Mouse (Mus musculus): ENCODE data around the gene Fbxw8. TPM values are rescaled to one million over a fixed set of nuclear protein-coding genes. Genes with fewer than 3 reads are reported as not detected.

Gene Fbxw8
- polyA plus RNA-seq, 1 experiment from 2014 or later: 28.9 TPM

- Histone ChIP-seq H3K27ac (no peak overlapping the region), H3K4me2 (no peak overlapping the region), H3K9ac (no peak overlapping the region), H3K9me3 (replicated peaks) (no peaks in the 10 kb centered on the region), H3K4me3 (replicated peaks) (no peak overlapping the region), H3K27me3 (peaks cover 32% of the 10 kb centered on the region), H3K36me3 (no peaks in the 10 kb centered on the region), H3K4me1 (peaks cover 23% of the 10 kb centered on the region)
- 67% methylated on average over 3 of the region's 3 CpGs for WGBS
- no peak for ATAC-seq (replicated peaks; ENCODE audit: low FRiP score)
These were observed 132.2 kb downstream of the Fbxw8 start for GRCm38 (mm10) chr5:118023053-118023452.

GRCm38 (mm10) chr5:118019905-118020304 lies 135.4 kb downstream of the Fbxw8 start:
- Histone ChIP-seq H3K4me3 (replicated peaks) (no peak overlapping the region), H3K9me3 (replicated peaks) (no peaks in the 10 kb centered on the region), H3K36me3 (no peaks in the 10 kb centered on the region), H3K4me1 (peaks cover 14% of the 10 kb centered on the region), H3K9ac (no peak overlapping the region), H3K27ac (no peak overlapping the region), H3K4me2 (no peak overlapping the region), H3K27me3 (0 out of 2 replicates have a peak, but pooled peaks cover 4% of the 10 kb centered on the region)
- WGBS: 56% methylated on average over 11 of the region's 11 CpGs
- ATAC-seq (replicated peaks; ENCODE audit: low FRiP score): no peak

- no peaks in the 10 kb centered on the region for H3K36me3 ChIP-seq
- H3K4me3 ChIP-seq (replicated peaks): no peak overlapping the region
- 0 out of 2 replicates have a peak, but pooled peaks cover 4% of the 10 kb centered on the region for H3K27me3 ChIP-seq
- H3K4me1 ChIP-seq: peaks cover 18% of the 10 kb centered on the region
- no peak overlapping the region for H3K4me2 ChIP-seq
- H3K9ac ChIP-seq: no peak overlapping the region
- ATAC-seq (replicated peaks; ENCODE audit: low FRiP score): no peak
- H3K9me3 ChIP-seq (replicated peaks): no peaks in the 10 kb centered on the region
- 58% methylated on average over 5 of the region's 5 CpGs for WGBS
- no peak overlapping the region for H3K27ac ChIP-seq
These were observed 137.7 kb downstream of the Fbxw8 start for GRCm38 (mm10) chr5:118017527-118017926.

GRCm38 (mm10) chr5:118015669-118016068 lies 139.6 kb downstream of the Fbxw8 start:
- Histone ChIP-seq H3K4me2 (no peak overlapping the region), H3K27ac (no peak overlapping the region), H3K4me1 (peaks cover 18% of the 10 kb centered on the region), H3K36me3 (peaks cover 4% of the 10 kb centered on the region; the same call in 1 of the 2 replicates), H3K4me3 (replicated peaks) (no peak overlapping the region), H3K9ac (no peak overlapping the region), H3K27me3 (0 out of 2 replicates have a peak, but pooled peaks cover 4% of the 10 kb centered on the region), H3K9me3 (replicated peaks) (no peaks in the 10 kb centered on the region)
- no peak for ATAC-seq (replicated peaks; ENCODE audit: low FRiP score)
- whole genome bisulfite sequencing: 80% methylated on average over 2 of the region's 2 CpGs

GRCm38 (mm10) chr5:118015028-118015427 lies 140.2 kb downstream of the Fbxw8 start:
- H3K4me3 ChIP-seq (replicated peaks): no peak overlapping the region
- WGBS: 21% methylated on average over 12 of the region's 12 CpGs
- no peak overlapping the region for H3K4me2 ChIP-seq
- 0 out of 2 replicates have a peak overlapping the region, but pooled peaks have one; percentile 6 for H3K27ac ChIP-seq
- H3K9me3 ChIP-seq (replicated peaks): no peaks in the 10 kb centered on the region
- H3K36me3 ChIP-seq: peaks cover 11% of the 10 kb centered on the region; the same call in 1 of the 2 replicates
- H3K27me3 ChIP-seq: 0 out of 2 replicates have a peak, but pooled peaks cover 4% of the 10 kb centered on the region
- no peak overlapping the region for H3K9ac ChIP-seq
- no peak for ATAC-seq (replicated peaks; ENCODE audit: low FRiP score)
- peaks cover 18% of the 10 kb centered on the region for H3K4me1 ChIP-seq

Other genes starting within 250 kb of the Fbxw8 start
- 75.7 and 78.9 TPM in 2 replicates for gene Fbxo21, start 178.7 kb downstream of the Fbxw8 start, polyA plus RNA-seq (2015; fragmentation: Nextera tagmentation; extraction: Ambion mirVana)
- gene Tesc, start 127.7 kb downstream of the Fbxw8 start, polyA plus RNA-seq (2015; fragmentation: Nextera tagmentation; extraction: Ambion mirVana): 17.1 and 18.6 TPM in 2 replicates
- 0.09 and 0.12 TPM in 2 replicates for gene Hrk, start 9.2 kb upstream of the Fbxw8 start, polyA plus RNA-seq (2015; fragmentation: Nextera tagmentation; extraction: Ambion mirVana)
- 3.1 and 3.5 TPM in 2 replicates for gene Rnft2, start 89.7 kb upstream of the Fbxw8 start, polyA plus RNA-seq (2015; fragmentation: Nextera tagmentation; extraction: Ambion mirVana)
- gene 2410131K14Rik, start 89.8 kb upstream of the Fbxw8 start, polyA plus RNA-seq (2015; fragmentation: Nextera tagmentation; extraction: Ambion mirVana): 9.0 and 9.2 TPM in 2 replicates

All from kidney, embryonic 15.5 days (tissue).